Mouse (Mus musculus) spleen, postnatal 10 days (tissue): ENCODE results near the gene Trove2.

Experiments
- DNase-seq, 2 experiments: peaks; one replicate each; pipeline ENCODE4 v3.0.0; 2021 to 2022; ENCODE audit warnings: low spot score in 2 of 2

Trove2 gene

GRCm38 (mm10) chr1:143776446-143777411 is at the start of gene Trove2, which contains the start of gene Uchl5:
Gene Trove2 (minus strand): TSS chr1:143777068.
Gene Uchl5 (plus strand): TSS chr1:143777272.
- DNase-seq = peak; percentile 96 to 99

GRCm38 (mm10) chr1:143822677-143823076 is 45.8 kb upstream of the Trove2 start:
- DNase-seq = no peak

GRCm38 (mm10) chr1:143820096-143820877 is 43.4 kb upstream of the Trove2 start:
- DNase-seq = no peak

GRCm38 (mm10) chr1:143813676-143814360 is 37.0 kb upstream of the Trove2 start:
- DNase-seq = peak; percentile 70 to 89

GRCm38 (mm10) chr1:143809062-143809461 is 32.2 kb upstream of the Trove2 start:
- DNase-seq = no peak

- no peak for DNase-seq
Measured at GRCm38 (mm10) chr1:143803537-143803936, 26.7 kb upstream of the Trove2 start.

- peak; percentile 54 to 80 for DNase-seq
Measured at GRCm38 (mm10) chr1:143788584-143789227, 11.8 kb upstream of the Trove2 start.

GRCm38 (mm10) chr1:143777558-143778218 is 820 bp upstream of the Trove2 start:
- DNase-seq = peak in 1 of 2 experiments; percentile 61

GRCm38 (mm10) chr1:143773909-143774308 is 3.0 kb downstream of the Trove2 start:
- no peak for DNase-seq

- DNase-seq = no peak
Measured at GRCm38 (mm10) chr1:143773082-143773481, 3.8 kb downstream of the Trove2 start.

- DNase-seq = no peak
Measured at GRCm38 (mm10) chr1:143770444-143771109, 6.3 kb downstream of the Trove2 start.

- DNase-seq = no peak
Measured at GRCm38 (mm10) chr1:143766238-143766637, 10.6 kb downstream of the Trove2 start.

- no peak for DNase-seq
Measured at GRCm38 (mm10) chr1:143765801-143766200, 11.1 kb downstream of the Trove2 start.

- DNase-seq = no peak
Measured at GRCm38 (mm10) chr1:143764443-143764842, 12.4 kb downstream of the Trove2 start.

- no peak for DNase-seq
Measured at GRCm38 (mm10) chr1:143762159-143762558, 14.7 kb downstream of the Trove2 start.

GRCm38 (mm10) chr1:143745871-143746270 is 31.0 kb downstream of the Trove2 start:
- no peak for DNase-seq

- DNase-seq = no peak
Measured at GRCm38 (mm10) chr1:143742186-143742585, 34.7 kb downstream of the Trove2 start.

- DNase-seq = no peak
Measured at GRCm38 (mm10) chr1:143741331-143741730, 35.5 kb downstream of the Trove2 start.

GRCm38 (mm10) chr1:143740581-143740980 is 36.3 kb downstream of the Trove2 start:
- no peak for DNase-seq
